Mouse (Mus musculus) layer of hippocampus, postnatal 10 days (tissue): ENCODE measurements around the gene Znhit6. TPM values are rescaled to one million over a fixed set of nuclear protein-coding genes. Genes with fewer than 3 reads are reported as not detected.

Experiments
- DNase-seq, 2 experiments: peaks; one replicate each; pipeline ENCODE4 v3.0.0; 2021; ENCODE audit warnings: low spot score in 2 of 2
- total RNA-seq, 2 experiments: library from RNA; stranded (reverse); gene quantifications; 2 replicates each; pipeline ENCODE4 v1.2.3; 2021

The Znhit6 gene
- total RNA-seq, 2 experiments from 2014 or later = 22.9 to 28.7 TPM

GRCm38 (mm10) chr3:145602410-145603206 is 26.6 kb downstream of the Znhit6 start:
- DNase-seq = no peak

GRCm38 (mm10) chr3:145605437-145606123 is 29.6 kb downstream of the Znhit6 start:
- DNase-seq = no peak

- DNase-seq = no peak
Measured at GRCm38 (mm10) chr3:145608320-145608719, 32.3 kb downstream of the Znhit6 start.

- DNase-seq = no peak
Measured at GRCm38 (mm10) chr3:145612662-145613061, 36.7 kb downstream of the Znhit6 start.

GRCm38 (mm10) chr3:145613234-145613633 is 37.2 kb downstream of the Znhit6 start:
- DNase-seq = no peak

GRCm38 (mm10) chr3:145614362-145615115 is 38.5 kb downstream of the Znhit6 start:
- DNase-seq = no peak

GRCm38 (mm10) chr3:145618299-145618698 is 42.3 kb downstream of the Znhit6 start:
- no peak for DNase-seq

GRCm38 (mm10) chr3:145619621-145620365 is 43.8 kb downstream of the Znhit6 start:
- no peak for DNase-seq

GRCm38 (mm10) chr3:145621209-145621608 is 45.2 kb downstream of the Znhit6 start:
- DNase-seq = no peak

- no peak for DNase-seq
Measured at GRCm38 (mm10) chr3:145623047-145623446, 47.0 kb downstream of the Znhit6 start.

GRCm38 (mm10) chr3:145624786-145625185 is 48.8 kb downstream of the Znhit6 start:
- no peak for DNase-seq

GRCm38 (mm10) chr3:145625546-145625945 is 49.5 kb downstream of the Znhit6 start:
- DNase-seq = no peak

- no peak for DNase-seq
Measured at GRCm38 (mm10) chr3:145626063-145626462, 50.1 kb downstream of the Znhit6 start.

- DNase-seq = peak in 1 of 2 experiments; percentile 32
Measured at GRCm38 (mm10) chr3:145627830-145628229, 51.8 kb downstream of the Znhit6 start.

GRCm38 (mm10) chr3:145628643-145629042 is 52.6 kb downstream of the Znhit6 start:
- DNase-seq = no peak

- DNase-seq = no peak
Measured at GRCm38 (mm10) chr3:145632888-145633287, 56.9 kb downstream of the Znhit6 start.

GRCm38 (mm10) chr3:145634002-145634710 is 58.2 kb downstream of the Znhit6 start:
- DNase-seq = no peak

GRCm38 (mm10) chr3:145640170-145640569 is 64.2 kb downstream of the Znhit6 start:
- no peak for DNase-seq

- DNase-seq = no peak
Measured at GRCm38 (mm10) chr3:145640583-145640982, 64.6 kb downstream of the Znhit6 start.

GRCm38 (mm10) chr3:145641036-145641685 is 65.2 kb downstream of the Znhit6 start:
- no peak for DNase-seq
